Mouse (Mus musculus) liver, embryonic 11.5 days (tissue): Measurements from ENCODE around the gene Gpx4. TPM values are rescaled to one million over a fixed set of nuclear protein-coding genes. Genes with fewer than 3 reads are reported as not detected.

ENCODE experiments used
- ATAC-seq: fragments of 200-750 bp; cut with Nextera tagmentation; replicated peaks from 2 replicates; pipeline ENCODE4 v1.8.0; 2017; ENCODE audit warnings: moderate number of reproducible peaks, mild to moderate bottlenecking, moderate TSS enrichment, moderate library complexity; ENCODE audit not compliant: low FRiP score
- DNase-seq: peaks from one replicate; pipeline ENCODE4 v3.0.0-alpha.2; 2017; ENCODE audit warnings: low spot score
- H3K27ac ChIP-seq: fragments of 300-500 bp; sonication (generic); 2 replicates; pipeline ENCODE4 v1.5.1; 2014; ENCODE audit warnings: mild to moderate bottlenecking, low read depth, low read length, control low read depth
- H3K27me3 ChIP-seq: fragments of 300-500 bp; sonication (generic); replicated peaks from 2 replicates; pipeline ENCODE4 v1.6.1; 2014; ENCODE audit warnings: low read length, mixed read lengths; ENCODE audit not compliant: control insufficient read depth, insufficient read depth
- H3K36me3 ChIP-seq: fragments of 300-500 bp; sonication (generic); 2 replicates; pipeline ENCODE4 v1.6.1; 2014; ENCODE audit warnings: mild to moderate bottlenecking, low read length, moderate library complexity, mixed read lengths; ENCODE audit not compliant: control insufficient read depth, insufficient read depth
- H3K4me1 ChIP-seq: fragments of 300-500 bp; sonication (generic); replicated peaks from 2 replicates; pipeline ENCODE4 v1.6.1; 2014; ENCODE audit warnings: low read length, mixed read lengths; ENCODE audit not compliant: control insufficient read depth, insufficient read depth
- H3K4me2 ChIP-seq: fragments of 300-500 bp; sonication (generic); 2 replicates; pipeline ENCODE4 v1.6.1; 2014; ENCODE audit warnings: mild to moderate bottlenecking, control low read depth, moderate library complexity
- H3K4me3 ChIP-seq: fragments of 300-500 bp; sonication (generic); 2 replicates; pipeline ENCODE4 v1.5.1; 2014; ENCODE audit warnings: low read depth, low read length, control low read depth
- H3K9ac ChIP-seq: fragments of 300-500 bp; sonication (generic); 2 replicates; pipeline ENCODE4 v1.6.1; 2014; ENCODE audit warnings: low read depth, low read length, control low read depth
- H3K9me3 ChIP-seq: fragments of 300-500 bp; sonication (generic); 2 replicates; pipeline ENCODE4 v1.6.1; 2016; ENCODE audit warnings: low read length, inconsistent platforms, mixed read lengths; ENCODE audit not compliant: control insufficient read depth
- WGBS: fragments of 180-500 bp; shearing (Covaris S2); extraction: QIAGEN DNeasy Blood & Tissue Kit; methylation state at CpG from one replicate; pipeline ENCODE4 v1.1.7; 2014; 5-methylcytosine and 5-hydroxymethylcytosine counted together
- polyA plus RNA-seq: library from polyadenylated mRNA; unstranded; fragments of >200 nt; fragmentation: Nextera tagmentation; extraction: Ambion mirVana; gene quantifications from 2 replicates; pipeline ENCODE4 v1.2.1, GENCODE M21; 2014

Gpx4 gene
- polyA plus RNA-seq, 1 experiment from 2014 or later = 762 TPM

DNA sequence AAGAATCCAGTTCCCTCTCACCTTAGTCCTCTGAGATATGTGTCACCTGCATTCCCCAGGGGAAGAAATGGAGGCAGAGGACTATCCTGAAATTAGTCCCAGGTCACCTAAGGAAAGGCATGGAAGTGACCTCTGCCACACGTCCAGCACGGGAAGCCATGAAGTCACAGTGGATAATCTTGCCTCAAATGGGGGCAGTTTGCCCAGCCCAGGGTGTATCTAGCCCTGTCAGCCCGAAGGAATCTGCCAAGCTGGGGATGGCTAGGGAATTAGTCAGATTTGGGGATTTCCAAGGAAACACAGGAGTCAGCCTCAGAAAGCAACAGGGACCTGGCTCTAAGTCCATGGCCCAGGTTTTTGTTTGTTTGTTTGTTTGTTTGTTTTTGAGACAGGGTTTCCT, 57.2 kb downstream of the Gpx4 start:
- H3K4me3 ChIP-seq = no peak overlapping the region
- no peak for DNase-seq
- H3K27ac ChIP-seq = no peak overlapping the region

DNA sequence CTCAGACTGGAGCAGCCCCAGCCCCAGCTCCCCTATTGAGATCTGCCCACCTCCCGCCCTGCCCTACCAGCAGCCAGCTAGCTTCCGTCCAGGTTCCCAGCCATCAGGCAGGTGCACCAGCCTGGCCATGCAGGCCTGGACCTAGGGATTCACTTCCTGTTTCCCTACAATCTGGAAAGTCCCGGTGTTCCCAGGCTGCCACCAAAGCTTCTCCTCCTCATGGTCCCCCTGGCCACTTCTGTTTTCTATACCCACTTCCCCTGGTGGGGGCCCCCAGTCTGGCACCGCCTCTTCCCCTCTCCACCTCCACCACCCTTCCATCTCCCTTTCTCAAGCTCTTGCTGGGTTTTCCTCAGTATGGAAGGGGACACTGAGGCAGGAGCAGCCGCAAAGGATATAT, 58.5 kb downstream of the Gpx4 start, which contains the start of gene Sbno2:
Gene Sbno2, minus strand, starts transcription at position 112 of the 400 bp plus-strand sequence.
- WGBS = 71% methylated on average over 5 of the region's 5 CpGs
- Histone ChIP-seq H3K36me3 (no peaks in the 10 kb centered on the region), H3K9me3 (no peaks in the 10 kb centered on the region), H3K27me3 (no peaks in the 10 kb centered on the region), H3K9ac (no peak within 1 kb of the TSS), H3K4me1 (peaks cover 32% of the 10 kb centered on the region), H3K27ac (no peak within 1 kb of the TSS), H3K4me2 (0 out of 2 replicates have a peak within 1 kb of the TSS, but pooled peaks have one; percentile 9), H3K4me3 (no peak within 1 kb of the TSS)
- ATAC-seq = no peak
- no peak for DNase-seq

More for the DNA sequence above, 57.2 kb downstream of the Gpx4 start:
- 74% methylated on average over 3 of the region's 3 CpGs for WGBS
- Histone ChIP-seq H3K9me3 (no peaks in the 10 kb centered on the region), H3K4me1 (peaks cover 43% of the 10 kb centered on the region), H3K36me3 (no peaks in the 10 kb centered on the region), H3K4me2 (no peak overlapping the region), H3K27me3 (no peaks in the 10 kb centered on the region), H3K9ac (no peak overlapping the region)
- no peak for ATAC-seq

DNA sequence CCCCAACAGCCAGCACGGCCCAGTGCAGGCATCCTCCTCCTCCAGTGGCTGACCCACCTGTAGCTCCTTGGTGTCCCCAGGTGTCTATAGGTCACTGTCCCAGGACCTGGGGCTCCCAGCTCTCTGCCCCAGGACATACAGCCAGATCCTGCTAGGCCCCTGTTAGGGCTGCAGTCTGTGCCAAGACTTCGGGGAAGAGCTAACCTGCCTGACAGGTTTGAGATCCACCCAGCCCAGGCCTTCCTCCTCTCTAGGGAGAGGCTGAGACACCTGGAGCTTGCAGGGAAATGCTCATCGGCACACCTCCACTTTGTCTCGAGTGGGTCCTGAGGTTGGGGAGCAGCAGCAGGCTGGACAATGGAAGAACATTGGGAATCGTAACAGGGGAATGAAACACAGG, 59.0 kb downstream of the Gpx4 start:
- H3K9ac ChIP-seq = no peak overlapping the region
- no peaks in the 10 kb centered on the region for H3K9me3 ChIP-seq
- no peak overlapping the region for H3K4me2 ChIP-seq
- DNase-seq (no peak), ATAC-seq (no peak)
- H3K4me1 ChIP-seq = peaks cover 28% of the 10 kb centered on the region
- H3K4me3 ChIP-seq = no peak overlapping the region
- 70% methylated on average over 5 of the region's 5 CpGs for WGBS
- no peaks in the 10 kb centered on the region for H3K36me3 ChIP-seq
- H3K27ac ChIP-seq = no peak overlapping the region
- no peaks in the 10 kb centered on the region for H3K27me3 ChIP-seq

Other genes with a start within 250 kb of the Gpx4 start
- 0.69 and 1.5 TPM in 2 replicates for gene Misp, start 226.2 kb upstream of the Gpx4 start, polyA plus RNA-seq
- 329 and 336 TPM in 2 replicates for gene Ptbp1, start 192.7 kb upstream of the Gpx4 start, polyA plus RNA-seq
- gene Prtn3, start 172.7 kb upstream of the Gpx4 start, polyA plus RNA-seq = 50.9 and 52.4 TPM in 2 replicates
- gene Plppr3, start 172.5 kb upstream of the Gpx4 start, polyA plus RNA-seq = 17.6 and 20.9 TPM in 2 replicates
- 11.1 and 11.8 TPM in 2 replicates for gene Elane, start 160.9 kb upstream of the Gpx4 start, polyA plus RNA-seq
- not detected in 2 replicates for gene Cfd, start 156.3 kb upstream of the Gpx4 start, polyA plus RNA-seq
- 32.6 and 37.4 TPM in 2 replicates for gene Med16, start 138.2 kb upstream of the Gpx4 start, polyA plus RNA-seq
- 7.4 TPM in 1 of 2 replicates, not detected in the other for gene Gm26602, start 136.3 kb upstream of the Gpx4 start, polyA plus RNA-seq
- 0.66 and 0.75 TPM in 2 replicates for gene Kiss1r, start 130.2 kb upstream of the Gpx4 start, polyA plus RNA-seq
- gene R3hdm4, start 126.0 kb upstream of the Gpx4 start, polyA plus RNA-seq = 99.4 and 104 TPM in 2 replicates
- gene Arid3a, start 120.1 kb upstream of the Gpx4 start, polyA plus RNA-seq = 10.8 and 12.4 TPM in 2 replicates
- 164 and 171 TPM in 2 replicates for gene Wdr18, start 87.0 kb upstream of the Gpx4 start, polyA plus RNA-seq
- 0.10 and 0.14 TPM in 2 replicates for gene Grin3b, start 76.5 kb upstream of the Gpx4 start, polyA plus RNA-seq
- gene Tmem259, start 62.8 kb upstream of the Gpx4 start, polyA plus RNA-seq = 14.9 and 20.2 TPM in 2 replicates
- gene Cnn2, start 58.6 kb upstream of the Gpx4 start, polyA plus RNA-seq = 115 and 124 TPM in 2 replicates
- gene Abca7, start 50.7 kb upstream of the Gpx4 start, polyA plus RNA-seq = 7.7 and 8.6 TPM in 2 replicates
- gene Arhgap45, start 30.5 kb upstream of the Gpx4 start, polyA plus RNA-seq = 29.0 and 29.4 TPM in 2 replicates
- 239 and 256 TPM in 2 replicates for gene Polr2e, start 7.4 kb upstream of the Gpx4 start, polyA plus RNA-seq
- 17.7 and 19.2 TPM in 2 replicates for gene Sbno2, start 58.4 kb downstream of the Gpx4 start, polyA plus RNA-seq
- gene Stk11, start 68.6 kb downstream of the Gpx4 start, polyA plus RNA-seq = 25.1 and 33.5 TPM in 2 replicates
- gene Atp5d, start 91.5 kb downstream of the Gpx4 start, polyA plus RNA-seq = 482 and 514 TPM in 2 replicates
- gene Cbarp, start 93.7 kb downstream of the Gpx4 start, polyA plus RNA-seq = 2.8 and 3.1 TPM in 2 replicates
- 19.2 and 20.1 TPM in 2 replicates for gene Midn, start 101.1 kb downstream of the Gpx4 start, polyA plus RNA-seq
- gene Cirbp, start 118.8 kb downstream of the Gpx4 start, polyA plus RNA-seq = 22.5 and 25.1 TPM in 2 replicates
- gene 1600002K03Rik, start 125.8 kb downstream of the Gpx4 start, polyA plus RNA-seq = 21.8 and 27.4 TPM in 2 replicates
- 9.4 and 10.7 TPM in 2 replicates for gene Efna2, start 132.3 kb downstream of the Gpx4 start, polyA plus RNA-seq
- 67.7 and 71.0 TPM in 2 replicates for gene Mum1, start 179.3 kb downstream of the Gpx4 start, polyA plus RNA-seq
- 401 and 427 TPM in 2 replicates for gene Ndufs7, start 202.0 kb downstream of the Gpx4 start, polyA plus RNA-seq
- 49.0 and 49.7 TPM in 2 replicates for gene Gamt, start 213.8 kb downstream of the Gpx4 start, polyA plus RNA-seq
- gene Dazap1, start 214.3 kb downstream of the Gpx4 start, polyA plus RNA-seq = 49.2 and 55.0 TPM in 2 replicates
- 1,270 and 1,408 TPM in 2 replicates for gene Rps15, start 245.3 kb downstream of the Gpx4 start, polyA plus RNA-seq
- gene Apc2, start 248.8 kb downstream of the Gpx4 start, polyA plus RNA-seq = 0.30 and 0.45 TPM in 2 replicates